Mouse (Mus musculus) lung, postnatal 0 days (tissue): ENCODE results near the gene Fopnl. TPM values are rescaled to one million over a fixed set of nuclear protein-coding genes. Genes with fewer than 3 reads are reported as not detected.
A peak's percentile ranks its signal among the peaks of the same experiment; 100 is the strongest.

Experiments used
- ATAC-seq: fragments of 200-750 bp; cut with Nextera tagmentation; 2 replicates; pipeline ENCODE4 v1.8.0; 2017; ENCODE audit warnings: moderate library complexity
- DNase-seq: peaks from one replicate; pipeline ENCODE4 v3.0.0-alpha.2; 2016; ENCODE audit warnings: low spot score
- H3K27ac ChIP-seq: fragments of 300-500 bp; sonication (generic); 2 replicates; pipeline ENCODE4 v1.5.1; 2014; ENCODE audit warnings: antibody characterized with exemption, mild to moderate bottlenecking, low read length, mixed read lengths
- H3K27me3 ChIP-seq: fragments of 300-500 bp; sonication (generic); replicated peaks from 2 replicates; pipeline ENCODE4 v1.6.1; 2014; ENCODE audit warnings: low read length, mixed read lengths; ENCODE audit not compliant: insufficient read depth
- H3K36me3 ChIP-seq: fragments of 300-500 bp; sonication (generic); 2 replicates; pipeline ENCODE4 v1.6.1; 2014; ENCODE audit warnings: low read length, mixed read lengths; ENCODE audit not compliant: insufficient read depth
- H3K4me1 ChIP-seq: fragments of 300-500 bp; sonication (generic); 2 replicates; pipeline ENCODE4 v1.6.1; 2014; ENCODE audit warnings: antibody characterized with exemption, low read depth, low read length, mixed read lengths; ENCODE audit not compliant: insufficient read depth
- H3K4me2 ChIP-seq: fragments of 300-500 bp; sonication (generic); replicated peaks from 2 replicates; pipeline ENCODE4 v1.6.1; 2014; ENCODE audit warnings: low read depth, mild to moderate bottlenecking, low read length, moderate library complexity, mixed read lengths
- H3K4me3 ChIP-seq: fragments of 300-500 bp; sonication (generic); 2 replicates; pipeline ENCODE4 v1.5.1; 2014; ENCODE audit warnings: low read depth, low read length
- H3K9ac ChIP-seq: fragments of 300-500 bp; sonication (generic); replicated peaks from 2 replicates; pipeline ENCODE4 v1.6.1; 2014; ENCODE audit warnings: low read depth, mild to moderate bottlenecking
- H3K9me3 ChIP-seq: fragments of 300-500 bp; sonication (generic); 2 replicates; pipeline ENCODE4 v1.6.1; 2016; ENCODE audit warnings: low read length, mixed read lengths
- CTCF ChIP-seq: IDR thresholded peaks from 2 replicates; pipeline ENCODE4 v1.5.1; 2016; ENCODE audit warnings: antibody characterized with exemption, mild to moderate bottlenecking
- EP300 ChIP-seq: IDR thresholded peaks from 2 replicates; pipeline ENCODE4 v1.6.1; 2016; ENCODE audit warnings: antibody characterized with exemption, mild to moderate bottlenecking, control low read depth
- WGBS: fragments of 180-500 bp; shearing (Covaris S2); extraction: QIAGEN DNeasy Blood & Tissue Kit; methylation state at CpG from one replicate; pipeline ENCODE4 v1.1.7; 2014; 5-methylcytosine and 5-hydroxymethylcytosine counted together
- polyA plus RNA-seq: library from polyadenylated mRNA; unstranded; fragments of >200 nt; fragmentation: Nextera tagmentation; extraction: Ambion mirVana; gene quantifications from 2 replicates; pipeline ENCODE4 v1.2.1, GENCODE M21; 2015

Gene Fopnl
- polyA plus RNA-seq = 89.2 and 91.4 TPM in 2 replicates

DNA sequence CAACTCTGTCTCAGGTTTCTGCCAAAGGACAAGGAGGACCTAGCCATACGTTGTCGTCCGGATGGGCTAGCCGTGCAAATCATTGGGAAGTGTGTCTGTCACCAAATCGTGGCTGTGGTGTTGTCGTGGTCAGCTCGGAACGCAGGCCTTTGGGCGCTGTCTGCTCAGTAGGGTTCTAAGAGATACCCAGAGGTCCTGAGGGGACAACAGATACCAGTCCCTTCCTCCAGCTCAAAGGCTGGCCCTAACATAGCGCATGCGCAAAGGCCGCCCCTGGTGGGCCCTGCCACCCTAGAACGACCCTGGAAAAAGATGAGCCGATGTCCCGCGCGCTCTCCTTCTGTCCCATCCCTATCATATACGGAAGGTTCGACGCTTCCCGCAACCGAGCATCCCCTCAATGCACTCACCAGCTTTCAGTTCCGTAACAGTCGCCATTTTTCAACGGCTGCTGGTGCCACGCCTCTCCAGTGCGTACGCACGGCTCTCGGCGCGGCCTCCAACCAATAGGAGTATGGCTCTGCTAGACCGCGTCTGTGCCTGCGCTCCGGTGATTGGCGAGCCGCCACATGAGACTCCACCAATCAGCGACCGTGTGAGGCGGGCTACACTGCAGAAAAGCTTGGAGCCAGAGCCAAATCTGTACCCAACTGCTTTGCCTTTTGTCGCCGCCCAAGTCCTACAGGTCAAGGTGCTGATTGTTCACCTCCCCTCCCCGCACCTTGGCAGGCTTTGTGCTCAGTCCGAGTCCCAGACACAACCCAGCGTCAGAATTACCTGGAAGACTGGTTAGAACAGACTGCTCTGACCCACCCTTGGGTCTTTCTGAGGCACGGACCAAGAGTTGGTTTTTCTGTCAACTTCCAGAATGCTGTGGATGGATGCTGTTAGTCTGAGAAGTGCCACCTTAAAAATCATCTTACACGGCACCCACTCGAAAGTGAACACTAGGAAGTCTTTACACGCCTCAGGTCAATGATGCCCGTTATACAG is at the start of gene Fopnl:
Fopnl (minus strand) TSS at position 522 of the 993 bp plus-strand sequence.
- TF ChIP-seq EP300 (no peak), CTCF (peak; percentile 14; the same call in 1 of the 2 replicates)
- H3K4me3 ChIP-seq = peak within 1 kb of the TSS; percentile 73
- ATAC-seq = peak; percentile 100
- peaks cover 7% of the 10 kb centered on the region; the same call in 1 of the 2 replicates for H3K4me1 ChIP-seq
- H3K9ac ChIP-seq = peak within 1 kb of the TSS; percentile 39
- H3K27ac ChIP-seq = peak within 1 kb of the TSS; percentile 71
- no peaks in the 10 kb centered on the region for H3K9me3 ChIP-seq
- 0 out of 2 replicates have a peak, but pooled peaks cover 3% of the 10 kb centered on the region for H3K36me3 ChIP-seq
- H3K27me3 ChIP-seq = no peaks in the 10 kb centered on the region
- peak within 1 kb of the TSS; percentile 68 for H3K4me2 ChIP-seq
- peak; percentile 99 for DNase-seq
- 3% methylated on average over 51 of the region's 51 CpGs for WGBS

DNA sequence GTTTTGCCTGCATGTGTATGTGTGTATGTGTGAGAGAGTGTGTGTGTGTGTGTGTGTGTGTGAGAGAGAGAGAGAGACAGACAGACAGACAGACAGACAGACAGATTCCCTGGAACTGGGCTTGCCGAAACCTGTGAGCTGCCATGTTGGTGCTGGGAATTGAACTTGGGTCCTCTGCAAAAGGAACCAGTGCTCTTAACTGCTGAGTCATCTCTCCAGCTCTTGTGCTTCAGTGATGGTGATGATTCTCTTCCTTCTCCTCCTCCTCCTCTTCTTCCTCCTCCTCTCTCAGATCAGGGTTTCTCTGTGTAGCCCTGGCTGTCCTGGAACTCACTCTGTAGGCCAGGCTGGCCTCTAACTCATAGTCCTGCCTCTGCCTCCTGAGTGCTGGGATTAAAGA is 48.8 kb upstream of the Fopnl start:
- no peaks in the 10 kb centered on the region for H3K27me3 ChIP-seq
- H3K9me3 ChIP-seq = no peaks in the 10 kb centered on the region
- no peak for DNase-seq

DNA sequence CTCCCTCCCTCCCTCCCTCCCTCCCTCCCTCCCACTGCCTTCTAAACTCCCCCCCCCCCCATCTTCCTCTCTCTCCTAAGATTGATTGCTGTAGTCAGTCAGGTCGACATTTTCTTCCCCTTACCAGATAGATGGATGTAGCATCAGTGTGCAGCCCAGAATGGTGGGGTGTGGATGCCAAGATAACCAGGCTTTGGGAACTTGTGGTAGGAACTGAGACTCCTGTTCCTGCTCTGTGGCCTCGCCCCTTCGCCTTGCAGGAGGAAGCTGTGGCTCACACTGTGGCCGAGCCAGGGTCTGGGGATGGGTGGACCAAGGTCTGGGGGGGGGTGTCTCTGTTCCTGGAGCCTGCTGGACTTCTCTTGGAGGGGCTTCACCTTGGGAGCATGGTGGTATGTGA is 48.3 kb upstream of the Fopnl start:
- peaks cover 4% of the 10 kb centered on the region; the same call in 1 of the 2 replicates for H3K4me1 ChIP-seq
- ATAC-seq (no peak), DNase-seq (no peak)
- no peaks in the 10 kb centered on the region for H3K36me3 ChIP-seq
- no peak overlapping the region for H3K4me3 ChIP-seq
- H3K9me3 ChIP-seq = no peaks in the 10 kb centered on the region
- no peak overlapping the region for H3K4me2 ChIP-seq
- no peak overlapping the region for H3K27ac ChIP-seq
- WGBS = 60% methylated on average over 4 of the region's 4 CpGs
- H3K9ac ChIP-seq = no peak overlapping the region
- H3K27me3 ChIP-seq = no peaks in the 10 kb centered on the region
- TF ChIP-seq CTCF (no peak), EP300 (no peak)

More for the DNA sequence above, 48.8 kb upstream of the Fopnl start:
- TF ChIP-seq CTCF (no peak), EP300 (no peak)
- H3K27ac ChIP-seq = no peak overlapping the region
- no peak overlapping the region for H3K9ac ChIP-seq
- no peak overlapping the region for H3K4me2 ChIP-seq
- WGBS = 90% methylated on average over 1 of the region's 1 CpGs
- H3K36me3 ChIP-seq = no peaks in the 10 kb centered on the region
- H3K4me3 ChIP-seq = no peak overlapping the region
- H3K4me1 ChIP-seq = peaks cover 3% of the 10 kb centered on the region; the same call in 1 of the 2 replicates
- ATAC-seq = no peak

DNA sequence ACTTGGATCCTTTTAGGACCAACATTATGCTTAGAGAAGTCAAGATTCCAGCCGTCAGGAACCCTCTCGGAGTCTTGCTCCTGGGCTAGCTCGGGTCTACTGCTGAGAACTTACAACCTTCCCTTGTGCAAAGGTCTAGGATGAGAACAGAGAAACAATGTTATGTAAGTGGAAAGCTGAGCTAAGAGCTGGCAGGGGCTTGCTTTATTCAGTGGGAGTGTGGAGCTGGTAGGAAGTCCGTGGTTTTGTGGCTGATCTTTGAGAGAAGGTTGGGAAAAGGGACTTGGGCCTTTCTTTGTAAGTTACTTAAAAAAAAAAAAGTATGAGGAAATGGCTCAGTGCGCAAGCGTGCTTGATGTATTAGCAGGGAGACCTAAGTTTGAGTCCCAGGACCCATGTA is 46.9 kb upstream of the Fopnl start:
- Histone ChIP-seq H3K4me3 (no peak overlapping the region), H3K9ac (no peak overlapping the region), H3K4me2 (no peak overlapping the region), H3K27me3 (no peaks in the 10 kb centered on the region), H3K27ac (no peak overlapping the region), H3K36me3 (no peaks in the 10 kb centered on the region), H3K9me3 (no peaks in the 10 kb centered on the region), H3K4me1 (peaks cover 4% of the 10 kb centered on the region; the same call in 1 of the 2 replicates)
- TF ChIP-seq EP300 (no peak), CTCF (no peak)
- no peak for DNase-seq
- no peak for ATAC-seq
- 92% methylated on average over 6 of the region's 6 CpGs for whole genome bisulfite sequencing

DNA sequence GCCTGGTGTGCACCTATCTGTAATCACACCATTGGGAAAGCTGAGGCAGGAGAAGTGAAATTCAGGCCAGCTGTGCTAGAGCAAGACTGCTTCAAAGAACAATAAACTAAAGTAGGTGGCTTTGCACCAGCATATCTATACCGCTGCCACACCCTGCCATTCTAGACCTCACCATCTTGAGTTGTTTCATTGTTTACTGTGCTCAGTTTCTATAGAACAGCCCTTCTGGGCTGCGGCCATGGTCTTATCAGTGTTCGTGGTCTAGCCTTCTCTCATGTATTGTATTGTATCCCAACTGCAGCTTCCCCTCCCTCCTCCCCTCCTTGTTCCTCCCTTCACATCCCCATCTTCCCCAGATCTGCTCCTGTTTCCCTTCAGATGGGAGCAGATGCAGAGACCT is 46.3 kb upstream of the Fopnl start:
- H3K9ac ChIP-seq = no peak overlapping the region
- WGBS = 89% methylated on average over 3 of the region's 3 CpGs

DNA sequence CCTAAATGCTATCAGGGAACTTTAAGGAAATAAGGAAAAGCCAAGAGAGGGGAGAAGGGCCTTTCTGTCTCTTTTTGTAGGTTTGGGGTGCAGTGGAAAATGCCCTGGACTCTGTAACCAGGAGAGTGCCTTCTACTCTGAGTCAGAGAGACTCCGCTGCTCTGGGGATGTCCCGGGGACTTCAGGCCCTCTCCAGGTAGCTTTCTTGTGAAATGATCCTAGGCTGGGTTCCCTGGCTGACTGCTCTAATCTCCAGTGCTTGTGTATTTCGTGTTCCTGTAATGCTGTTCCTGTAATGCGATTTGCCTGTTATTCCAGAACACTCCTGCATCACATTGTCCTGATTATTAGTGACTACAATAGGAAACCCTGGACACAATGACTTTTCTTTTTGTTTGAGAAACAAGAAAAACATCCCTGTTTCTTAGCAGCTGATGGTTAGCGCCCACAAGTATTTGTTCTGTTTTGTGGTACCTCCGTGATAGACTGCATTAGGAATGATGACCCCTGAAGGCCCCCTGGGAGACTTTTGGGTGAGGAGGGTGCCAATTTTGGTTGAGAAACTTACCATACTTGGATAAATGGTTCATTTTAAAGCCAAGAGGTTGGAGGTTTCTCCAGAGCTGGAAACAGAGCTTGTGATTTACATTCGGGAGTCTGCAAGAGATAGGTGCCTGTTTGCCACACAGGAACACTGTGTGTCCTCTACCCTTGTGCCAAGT is 45.1 kb upstream of the Fopnl start:
- Histone ChIP-seq H3K4me2 (peak overlapping the region; percentile 92), H3K36me3 (no peaks in the 10 kb centered on the region), H3K9me3 (no peaks in the 10 kb centered on the region), H3K4me3 (peak overlapping the region; percentile 66), H3K4me1 (peaks cover 4% of the 10 kb centered on the region; the same call in 1 of the 2 replicates), H3K27ac (no peak overlapping the region), H3K27me3 (no peaks in the 10 kb centered on the region), H3K9ac (peak overlapping the region; percentile 55; the same call in 1 of the 2 replicates)
- 30% methylated on average over 7 of the region's 7 CpGs for WGBS
- peak; percentile 39 for DNase-seq
- no peak for TF ChIP-seq EP300
- ATAC-seq = no peak

More for the DNA sequence above, 46.3 kb upstream of the Fopnl start:
- Histone ChIP-seq H3K9me3 (no peaks in the 10 kb centered on the region), H3K4me3 (no peak overlapping the region), H3K27ac (no peak overlapping the region), H3K4me2 (no peak overlapping the region), H3K4me1 (peaks cover 4% of the 10 kb centered on the region; the same call in 1 of the 2 replicates), H3K36me3 (no peaks in the 10 kb centered on the region), H3K27me3 (no peaks in the 10 kb centered on the region)
- TF ChIP-seq CTCF (no peak), EP300 (no peak)
- ATAC-seq (no peak), DNase-seq (no peak)
